Mouse (Mus musculus): Measurements from ENCODE around the gene Rrp9. TPM values are rescaled to one million over a fixed set of nuclear protein-coding genes. Genes with fewer than 3 reads are reported as not detected.
A peak's percentile ranks its signal among the peaks of the same experiment; 100 is the strongest.

Gene Rrp9
- total and polyA plus RNA-seq, 3 experiments, result 315 to 395 TPM; not detected in 1

GRCm38 (mm10) chr9:106474456-106474855 lies 1.3 kb upstream of the Rrp9 start:
- DNase-seq (ENCODE audit: low read depth, low spot score), result peak; percentile 87
- Histone ChIP-seq H3K9ac (ENCODE audit: control insufficient read depth, low read depth, low read length, poor library complexity, severe bottlenecking) (0 out of 2 replicates have a peak overlapping the region, but pooled peaks have one; percentile 28), H3K4me1 (ENCODE audit: control insufficient read depth in 1 of 2, insufficient read depth in 2 of 2, low read length in 2 of 2) (peaks cover 0 to 14% of the 10 kb centered on the region in 2 experiments; a peak in 3 of 4 replicates)

GRCm38 (mm10) chr9:106475046-106475445 lies 717 bp upstream of the Rrp9 start:
- TF ChIP-seq POLR2AphosphoS5 (IDR thresholded peaks at IDR 0.05; ENCODE audit: borderline replicate concordance, low read depth, low read length) (no peak), ZMIZ1 (IDR thresholded peaks at IDR 0.05; ENCODE audit: low read depth, low read length) (no peak), KAT2A (conservative IDR thresholded peaks at IDR 0.05; ENCODE audit: low read depth, low read length) (no peak), NELFE (IDR thresholded peaks at IDR 0.05; ENCODE audit: low read depth, low read length) (no peak), RCOR1 (IDR thresholded peaks at IDR 0.05; ENCODE audit: low read depth, low read length) (no peak), MYB (IDR thresholded peaks at IDR 0.05; ENCODE audit: low read depth, low read length) (no peak), MEF2A (IDR thresholded peaks at IDR 0.05; ENCODE audit: extremely low read depth, insufficient replicate concordance, low read depth, low read length, poor library complexity, severe bottlenecking) (no peak), TAL1 (IDR thresholded peaks at IDR 0.05; ENCODE audit: low read length) (no peak), UBTF (IDR thresholded peaks at IDR 0.05; ENCODE audit: borderline replicate concordance, insufficient read depth, low read depth, low read length) (no peak)
- Histone ChIP-seq H3K79me2 (ENCODE audit: control insufficient read depth, insufficient read depth, low read length, poor library complexity) (peaks cover 23% of the 10 kb centered on the region), H3K4me1 (ENCODE audit: control insufficient read depth in 1 of 2, insufficient read depth in 2 of 2, low read length in 2 of 2) (peaks cover 0 to 11% of the 10 kb centered on the region in 2 experiments; a peak in 3 of 4 replicates), H3K9me3 (replicated peaks; ENCODE audit: insufficient read depth, low read length) (no peaks in the 10 kb centered on the region), H3K9ac (ENCODE audit: control insufficient read depth, low read depth, low read length, poor library complexity, severe bottlenecking) (peak overlapping the region; percentile 58), H3K36me3 (ENCODE audit: control insufficient read depth in 1 of 2, insufficient read depth in 2 of 2, low read length in 2 of 2) (peaks cover 0 to 3% of the 10 kb centered on the region in 2 experiments; a peak in 3 of 4 replicates), H3K4me3 (ENCODE audit: control insufficient read depth in 1 of 2, insufficient read depth in 1 of 2, low read depth in 2 of 2, low read length in 2 of 2) (peak overlapping the region; percentile 64 to 97), H3K27me3 (ENCODE audit: control insufficient read depth in 1 of 2, insufficient read depth in 2 of 2, low read length in 2 of 2) (no peaks in the 10 kb centered on the region), H3K27ac (ENCODE audit: control insufficient read depth, low read depth, low read length) (no peak overlapping the region)
- DNase-seq (ENCODE audit: low read depth, low spot score), result peak; percentile 76

More at GRCm38 (mm10) chr9:106474456-106474855, 1.3 kb upstream of the Rrp9 start:
- no peaks in the 10 kb centered on the region for H3K9me3 ChIP-seq (replicated peaks; ENCODE audit: insufficient read depth, low read length)
- no peaks in the 10 kb centered on the region for H3K27me3 ChIP-seq (ENCODE audit: control insufficient read depth in 1 of 2, insufficient read depth in 2 of 2, low read length in 2 of 2)
- TF ChIP-seq ZC3H11A (IDR thresholded peaks at IDR 0.05; ENCODE audit: low read depth, low read length) (no peak), MAFK (IDR thresholded peaks at IDR 0.05; ENCODE audit: borderline replicate concordance, low read depth, low read length) (no peak), POLR2A (IDR thresholded peaks at IDR 0.05; ENCODE audit: control insufficient read depth in 1 of 2, insufficient read depth in 1 of 2, low read depth in 1 of 2, low read length in 2 of 2, poor library complexity in 1 of 2) (no peak), NRF1 (IDR thresholded peaks at IDR 0.05; ENCODE audit: insufficient read depth, low read depth, low read length, poor library complexity, severe bottlenecking) (no peak), ZNF384 (IDR thresholded peaks at IDR 0.05; ENCODE audit: low read depth, low read length) (no peak), GABPA (IDR thresholded peaks at IDR 0.05; ENCODE audit: low read depth, low read length) (no peak), MAZ (IDR thresholded peaks at IDR 0.05; ENCODE audit: low read depth, low read length) (no peak), RCOR1 (IDR thresholded peaks at IDR 0.05; ENCODE audit: low read depth, low read length) (no peak), ZKSCAN1 (IDR thresholded peaks at IDR 0.05; ENCODE audit: low read depth, low read length) (no peak), TBP (IDR thresholded peaks at IDR 0.05; ENCODE audit: low read depth, low read length) (no peak), GATA1 (IDR thresholded peaks at IDR 0.05; ENCODE audit: low read depth, low read length) (no peak), TAL1 (IDR thresholded peaks at IDR 0.05; ENCODE audit: low read length) (no peak), KAT2A (conservative IDR thresholded peaks at IDR 0.05; ENCODE audit: low read depth, low read length) (no peak), EP300 (IDR thresholded peaks at IDR 0.05; ENCODE audit: low read depth in 1 of 2, low read length in 2 of 2) (no peak), MEF2A (IDR thresholded peaks at IDR 0.05; ENCODE audit: extremely low read depth, insufficient replicate concordance, low read depth, low read length, poor library complexity, severe bottlenecking) (no peak), USF1 (IDR thresholded peaks at IDR 0.05; ENCODE audit: low read depth, low read length) (no peak), JUND (IDR thresholded peaks at IDR 0.05; ENCODE audit: low read depth, low read length) (no peak), RAD21 (IDR thresholded peaks at IDR 0.05; ENCODE audit: low read depth, low read length) (peak; percentile 37), MXI1 (IDR thresholded peaks at IDR 0.05; ENCODE audit: low read depth, low read length) (no peak), CHD2 (IDR thresholded peaks at IDR 0.05; ENCODE audit: low read length) (no peak; the same call in 1 of the 2 replicates), POLR2AphosphoS5 (IDR thresholded peaks at IDR 0.05; ENCODE audit: borderline replicate concordance, low read depth, low read length) (no peak), SMC3 (IDR thresholded peaks at IDR 0.05; ENCODE audit: low read depth, low read length) (peak; percentile 69), CTCF (IDR thresholded peaks at IDR 0.05 in 2 of 3, conservative IDR thresholded peaks at IDR 0.05 in 1 of 3; ENCODE audit: control insufficient read depth in 1 of 3, insufficient read depth in 1 of 3, low read depth in 2 of 3, low read length in 3 of 3, poor library complexity in 1 of 3, severe bottlenecking in 1 of 3) (peak; percentile 74 to 83 (median 74))
- H3K79me2 ChIP-seq (ENCODE audit: control insufficient read depth, insufficient read depth, low read length, poor library complexity), result peaks cover 19% of the 10 kb centered on the region
- peaks cover 0 to 3% of the 10 kb centered on the region in 2 experiments for H3K36me3 ChIP-seq (ENCODE audit: control insufficient read depth in 1 of 2, insufficient read depth in 2 of 2, low read length in 2 of 2)
- no peak overlapping the region for H3K27ac ChIP-seq (ENCODE audit: control insufficient read depth, low read depth, low read length)
- peak overlapping the region; percentile 25 to 36; a peak in 1 of 4 replicates for H3K4me3 ChIP-seq (ENCODE audit: control insufficient read depth in 1 of 2, insufficient read depth in 1 of 2, low read depth in 2 of 2, low read length in 2 of 2)
